Mouse (Mus musculus) left cerebral cortex, postnatal 4 days (tissue): ENCODE data around the gene Nid2. TPM values are rescaled to one million over a fixed set of nuclear protein-coding genes. Genes with fewer than 3 reads are reported as not detected.
A peak's percentile ranks its signal among the peaks of the same experiment; 100 is the strongest.

Experiments used
- DNase-seq: peaks from one replicate; pipeline ENCODE4 v3.0.0-alpha.2; 2022
- intact Hi-C: fragments of 180-260 bp; cut with DNase I; formaldehyde crosslinking; loops from one replicate; pipeline ENCODE4 v1.15.1; 2025
- total RNA-seq, 2 experiments: library from RNA; stranded (reverse); gene quantifications; 2 replicates each; pipeline ENCODE4 v1.2.3; 2021

The Nid2 gene
- total RNA-seq, result 10 to 100 TPM; 22.7 to 24.8 TPM

- peak; percentile 81 for DNase-seq
- intact Hi-C loops, result no loop called here
These were observed at the start of gene Nid2 for GRCm38 (mm10) chr14:19751025-19751771. Gene Nid2 (plus strand): TSS chr14:19751265.

- intact Hi-C loops, result loop anchor here (10.0 kb wide), 1 partner anchor 283 kb away; no protein-coding TSS in a partner anchor
- no peak for DNase-seq
These were observed 49.5 kb upstream of the Nid2 start for GRCm38 (mm10) chr14:19701546-19701945.

- peak; percentile 77 for DNase-seq
- intact Hi-C loops, result loop anchor here (10.0 kb wide), 1 partner anchor 279 kb away; no protein-coding TSS in a partner anchor
These were observed 45.4 kb upstream of the Nid2 start for GRCm38 (mm10) chr14:19705649-19706048.

- DNase-seq, result peak; percentile 59
- intact Hi-C loops, result loop anchor here (10.0 kb wide), 1 partner anchor 278 kb away; no protein-coding TSS in a partner anchor
These were observed 44.6 kb upstream of the Nid2 start for GRCm38 (mm10) chr14:19706454-19706853.

GRCm38 (mm10) chr14:19706997-19707396 is 44.1 kb upstream of the Nid2 start:
- DNase-seq, result no peak
- intact Hi-C loops, result loop anchor here (10.0 kb wide), 1 partner anchor 278 kb away; no protein-coding TSS in a partner anchor

GRCm38 (mm10) chr14:19707721-19708507 is 43.2 kb upstream of the Nid2 start:
- intact Hi-C loops, result loop anchor here (2.0 to 10.0 kb wide), 2 partner anchors 111 to 277 kb away; no protein-coding TSS in a partner anchor
- no peak for DNase-seq

GRCm38 (mm10) chr14:19709161-19709560 is 41.9 kb upstream of the Nid2 start:
- intact Hi-C loops, result loop anchor here (2.0 to 10.0 kb wide), 2 partner anchors 110 to 276 kb away; no protein-coding TSS in a partner anchor
- no peak for DNase-seq

GRCm38 (mm10) chr14:19711771-19712170 is 39.3 kb upstream of the Nid2 start:
- intact Hi-C loops, result no loop called here
- no peak for DNase-seq

GRCm38 (mm10) chr14:19713067-19713466 is 38.0 kb upstream of the Nid2 start:
- no peak for DNase-seq
- intact Hi-C loops, result no loop called here

- intact Hi-C loops, result loop anchor here (5.0 kb wide), 1 partner anchor 343 kb away; no protein-coding TSS in a partner anchor
- DNase-seq, result no peak
These were observed 32.0 kb upstream of the Nid2 start for GRCm38 (mm10) chr14:19719077-19719476.

- DNase-seq, result no peak
- intact Hi-C loops, result no loop called here
These were observed 30.9 kb upstream of the Nid2 start for GRCm38 (mm10) chr14:19720044-19720611.

GRCm38 (mm10) chr14:19728278-19728677 is 22.8 kb upstream of the Nid2 start:
- no peak for DNase-seq
- intact Hi-C loops, result no loop called here

- intact Hi-C loops, result no loop called here
- no peak for DNase-seq
These were observed 22.3 kb upstream of the Nid2 start for GRCm38 (mm10) chr14:19728737-19729136.

- intact Hi-C loops, result no loop called here
- no peak for DNase-seq
These were observed 19.0 kb upstream of the Nid2 start for GRCm38 (mm10) chr14:19732097-19732496.

- intact Hi-C loops, result no loop called here
- no peak for DNase-seq
These were observed 17.4 kb upstream of the Nid2 start for GRCm38 (mm10) chr14:19733490-19734282.

GRCm38 (mm10) chr14:19735303-19735702 is 15.8 kb upstream of the Nid2 start:
- peak; percentile 17 for DNase-seq

GRCm38 (mm10) chr14:19737568-19737967 is 13.5 kb upstream of the Nid2 start:
- DNase-seq, result no peak
- intact Hi-C loops, result no loop called here

More at GRCm38 (mm10) chr14:19735303-19735702, 15.8 kb upstream of the Nid2 start:
- intact Hi-C loops, result no loop called here

GRCm38 (mm10) chr14:19738094-19738843 is 12.8 kb upstream of the Nid2 start:
- no peak for DNase-seq
- intact Hi-C loops, result no loop called here

- no peak for DNase-seq
- intact Hi-C loops, result no loop called here
These were observed 11.5 kb upstream of the Nid2 start for GRCm38 (mm10) chr14:19739416-19740146.
